Mouse (Mus musculus) heart, adult 8-10 months (tissue): Measurements from ENCODE around the gene Ank2. TPM values are rescaled to one million over a fixed set of nuclear protein-coding genes. Genes with fewer than 3 reads are reported as not detected.
A peak's percentile ranks its signal among the peaks of the same experiment; 100 is the strongest.

Experiments used
- DNase-seq: peaks from one replicate; pipeline ENCODE4 v3.0.0; 2022; ENCODE audit warnings: low spot score
- total RNA-seq, 4 experiments: library from RNA; stranded (reverse); gene quantifications; 2 replicates each; pipeline ENCODE4 v1.2.4; 2022

The Ank2 gene
- total RNA-seq, 4 experiments from 2014 or later, result 297 to 377 (median 334) TPM

DNA sequence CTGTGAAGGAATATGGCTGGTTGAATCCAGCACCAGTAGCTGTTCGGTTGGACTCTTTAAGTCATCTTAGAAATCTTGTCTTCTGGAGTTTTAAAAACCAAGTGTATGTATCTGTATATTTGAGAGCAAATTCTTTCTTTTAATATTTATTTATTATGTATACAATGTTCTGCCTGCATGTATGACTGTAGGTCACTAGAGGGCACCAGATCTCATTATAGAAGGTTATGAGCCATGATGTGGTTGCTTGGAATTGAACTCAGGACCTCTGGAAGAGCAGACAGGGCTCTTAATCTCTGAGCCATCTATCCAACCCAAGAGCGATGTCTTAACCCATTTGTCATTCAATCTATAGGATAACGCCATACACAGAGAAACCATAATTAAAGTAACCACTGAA lies 312.9 kb downstream of the Ank2 start:
- no peak for DNase-seq

GRCm38 (mm10) chr3:127183998-127184753 lies 315.0 kb downstream of the Ank2 start:
- no peak for DNase-seq

- no peak for DNase-seq
Observed at GRCm38 (mm10) chr3:127172697-127173096, 326.5 kb downstream of the Ank2 start.

- DNase-seq, result no peak
Observed at GRCm38 (mm10) chr3:127170246-127170645, 328.9 kb downstream of the Ank2 start.

DNA sequence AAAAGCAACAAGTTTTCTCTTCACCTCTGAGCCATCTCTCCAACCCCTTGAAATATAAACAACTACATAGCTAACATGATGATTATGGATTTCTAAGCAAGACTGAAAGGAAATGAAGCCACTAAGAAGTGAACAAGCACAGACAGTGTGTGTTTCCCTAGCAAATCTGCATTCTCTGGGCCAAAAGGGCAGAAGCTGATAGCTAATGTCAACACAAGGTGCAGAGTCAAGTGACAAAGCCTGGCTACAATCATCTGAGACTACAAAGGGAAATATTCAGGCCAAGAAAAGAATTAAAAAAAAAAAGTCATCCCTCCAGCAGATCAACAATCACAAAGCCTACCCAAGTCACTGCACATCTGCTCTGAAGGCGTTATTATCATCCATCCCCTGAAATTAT lies 330.0 kb downstream of the Ank2 start:
- DNase-seq, result no peak

DNA sequence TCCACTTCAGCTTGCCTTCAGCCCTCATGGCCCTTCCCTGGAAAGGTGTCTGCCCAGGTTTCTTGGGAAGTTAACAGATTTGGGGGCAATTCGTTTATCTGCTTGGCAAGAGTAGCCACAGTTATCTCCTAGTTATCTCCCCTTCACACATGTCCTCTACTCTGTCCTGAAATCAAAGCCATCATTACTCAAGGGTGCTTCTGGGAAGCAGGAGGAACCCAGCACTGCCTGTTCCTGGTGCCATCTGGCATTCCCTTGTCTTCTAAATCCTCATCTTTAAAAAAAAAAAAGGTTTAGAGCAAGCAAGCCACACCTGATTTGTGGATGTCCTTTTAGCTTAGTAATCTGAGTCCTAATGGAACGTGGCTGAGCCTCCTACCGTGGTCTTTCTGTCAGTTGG lies 335.4 kb downstream of the Ank2 start:
- no peak for DNase-seq

DNA sequence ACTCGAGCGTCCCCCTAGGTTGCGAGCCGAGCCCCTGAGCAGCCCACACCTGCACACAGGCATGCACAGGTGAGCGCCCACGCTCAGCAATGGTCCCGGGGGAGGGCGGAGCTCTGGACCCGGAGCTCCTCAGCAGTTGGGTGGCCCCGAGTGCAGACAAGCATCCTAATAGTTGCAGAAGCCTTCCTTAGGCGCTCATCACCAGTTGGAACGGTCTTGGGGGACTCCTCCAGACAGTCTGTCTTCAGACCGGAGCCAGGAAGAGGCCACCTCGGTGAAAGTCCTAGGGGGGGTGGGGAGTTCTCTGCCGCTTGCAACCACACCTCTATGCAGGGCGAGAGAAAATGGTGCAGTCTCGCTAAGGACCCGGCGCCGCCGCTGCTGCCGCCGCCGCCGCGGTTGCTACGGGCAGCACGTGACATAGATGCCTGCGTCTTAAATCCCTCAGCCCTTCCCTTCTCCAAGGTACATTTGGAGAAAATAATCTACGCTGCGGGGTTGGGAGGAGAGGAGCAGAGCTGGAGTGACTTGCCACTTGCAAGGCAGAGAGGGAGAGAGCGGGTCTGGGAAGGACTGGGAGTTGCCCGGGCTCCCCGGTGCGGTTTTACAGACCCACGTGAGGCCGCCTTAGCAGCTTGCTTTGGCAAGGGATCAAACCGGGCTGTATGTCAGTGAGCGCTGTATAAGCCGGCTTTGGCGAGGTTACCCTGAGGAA lies 337.0 kb downstream of the Ank2 start:
- DNase-seq, result peak; percentile 27

- no peak for DNase-seq
Observed at GRCm38 (mm10) chr3:127161085-127161837, 337.9 kb downstream of the Ank2 start.

GRCm38 (mm10) chr3:127157706-127158105 lies 341.4 kb downstream of the Ank2 start:
- no peak for DNase-seq

DNA sequence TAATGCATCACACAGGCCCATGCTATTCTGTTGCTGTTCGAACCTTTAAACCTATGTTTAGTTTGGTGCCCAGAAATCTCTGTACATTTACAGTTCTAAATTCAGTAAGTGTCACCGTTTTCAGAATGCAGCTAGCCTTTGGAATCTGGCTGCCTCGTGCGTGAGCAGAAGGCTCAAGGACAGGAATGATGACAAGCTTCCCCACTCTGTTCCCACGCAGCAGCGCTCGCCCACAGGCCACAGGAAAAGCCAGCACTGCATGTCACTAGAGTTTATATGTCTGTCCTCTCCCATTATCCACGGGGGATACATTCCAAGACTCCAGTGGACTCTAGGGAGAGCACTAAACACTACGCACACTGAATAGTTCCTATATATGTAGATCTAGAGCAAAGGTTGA lies 343.1 kb downstream of the Ank2 start:
- DNase-seq, result no peak

DNA sequence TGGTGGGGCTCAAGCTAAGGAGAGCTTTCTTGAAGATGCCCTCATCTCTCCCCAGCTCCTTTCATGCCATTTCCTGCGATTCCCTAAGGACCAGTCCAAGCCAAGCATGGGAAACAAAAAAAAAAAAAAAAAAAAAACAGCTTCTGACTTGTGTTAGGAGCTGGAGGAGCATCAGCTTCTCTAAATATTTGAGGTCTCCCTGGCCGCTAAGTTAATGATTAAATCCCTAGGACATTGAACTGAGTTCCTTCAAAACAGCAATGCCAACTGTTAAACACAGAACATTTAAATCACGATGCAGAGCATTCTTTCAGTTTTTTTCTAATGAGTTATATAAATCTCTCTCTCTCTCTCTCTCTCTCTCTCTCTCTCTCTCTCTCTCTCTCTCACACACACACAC lies 345.3 kb downstream of the Ank2 start:
- no peak for DNase-seq

GRCm38 (mm10) chr3:127153443-127153842 lies 345.7 kb downstream of the Ank2 start:
- no peak for DNase-seq

DNA sequence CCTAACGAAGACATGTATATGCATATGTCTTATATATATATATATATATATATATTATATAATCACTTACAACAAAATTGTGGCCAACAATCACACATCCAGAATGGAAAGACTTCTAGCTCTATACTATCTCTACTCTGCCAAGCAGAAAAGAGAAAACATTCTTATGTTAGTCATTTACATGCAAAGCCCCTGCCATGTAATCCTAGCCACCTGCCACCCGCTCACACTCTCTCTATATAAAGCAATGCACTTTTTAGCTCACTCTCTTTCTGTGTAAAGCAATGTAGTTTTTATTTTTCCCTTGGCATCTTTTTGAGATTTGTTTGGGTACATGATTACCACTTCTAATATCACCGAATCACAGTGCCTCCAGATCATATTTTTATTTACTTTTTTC lies 350.5 kb downstream of the Ank2 start:
- no peak for DNase-seq

DNA sequence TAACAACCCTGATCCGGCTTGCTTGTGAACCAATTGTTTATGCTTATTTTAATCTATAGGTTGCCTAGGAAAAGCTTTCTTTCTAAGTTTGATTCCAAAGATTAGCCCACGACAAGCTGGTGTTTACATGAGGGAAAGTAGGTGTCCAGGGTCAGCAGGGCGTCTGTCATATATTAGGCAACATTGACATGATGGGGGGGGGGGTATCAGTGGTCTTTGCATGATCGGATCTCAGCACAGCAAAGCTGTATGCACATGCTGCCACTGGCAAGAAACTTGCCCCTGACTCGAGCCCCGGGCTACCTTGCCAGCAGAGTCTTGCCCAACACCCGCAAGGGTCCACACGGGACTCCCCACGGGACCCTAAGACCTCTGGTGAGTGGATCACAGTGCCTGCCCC lies 358.6 kb downstream of the Ank2 start:
- DNase-seq, result no peak

DNA sequence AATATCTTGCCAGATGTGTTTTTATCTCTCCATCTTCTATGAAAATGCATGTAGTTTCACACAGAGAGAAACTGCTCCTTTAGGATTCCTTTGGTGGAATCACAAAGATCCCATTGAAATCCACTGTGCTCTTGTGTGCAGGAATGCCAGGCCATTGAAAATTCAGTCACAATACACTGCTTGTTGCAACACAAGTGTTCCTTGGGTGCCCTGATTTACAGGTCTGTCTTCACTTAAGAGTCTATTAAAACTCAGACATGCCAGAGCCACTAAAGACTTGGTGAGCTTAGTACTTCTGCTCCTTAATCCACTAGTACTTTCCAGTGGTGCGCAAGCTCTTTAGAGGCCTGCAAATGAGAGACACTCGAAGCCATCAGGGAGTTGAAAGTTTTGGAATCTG lies 359.5 kb downstream of the Ank2 start:
- DNase-seq, result no peak

GRCm38 (mm10) chr3:127137508-127137907 lies 361.6 kb downstream of the Ank2 start:
- no peak for DNase-seq

DNA sequence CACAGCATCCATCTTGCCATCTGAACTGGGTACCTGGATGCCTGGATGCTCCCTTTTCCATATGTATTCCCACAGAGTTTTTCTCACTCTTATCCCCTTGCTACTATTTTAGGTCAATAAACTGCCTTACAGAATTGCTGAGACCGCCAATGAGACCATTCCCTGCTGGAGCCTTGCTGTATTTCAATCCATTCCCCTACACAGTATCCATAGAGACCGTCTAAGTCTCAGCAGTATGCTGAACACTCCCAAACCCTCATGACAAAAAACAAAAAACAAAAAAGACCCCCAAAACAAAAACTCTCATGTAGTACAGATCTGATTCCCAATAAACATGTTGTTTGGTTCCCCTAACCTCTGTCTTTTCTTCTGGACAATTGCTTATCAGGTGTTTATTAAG lies 365.1 kb downstream of the Ank2 start:
- DNase-seq, result no peak

GRCm38 (mm10) chr3:127131048-127131447 lies 368.1 kb downstream of the Ank2 start:
- no peak for DNase-seq

DNA sequence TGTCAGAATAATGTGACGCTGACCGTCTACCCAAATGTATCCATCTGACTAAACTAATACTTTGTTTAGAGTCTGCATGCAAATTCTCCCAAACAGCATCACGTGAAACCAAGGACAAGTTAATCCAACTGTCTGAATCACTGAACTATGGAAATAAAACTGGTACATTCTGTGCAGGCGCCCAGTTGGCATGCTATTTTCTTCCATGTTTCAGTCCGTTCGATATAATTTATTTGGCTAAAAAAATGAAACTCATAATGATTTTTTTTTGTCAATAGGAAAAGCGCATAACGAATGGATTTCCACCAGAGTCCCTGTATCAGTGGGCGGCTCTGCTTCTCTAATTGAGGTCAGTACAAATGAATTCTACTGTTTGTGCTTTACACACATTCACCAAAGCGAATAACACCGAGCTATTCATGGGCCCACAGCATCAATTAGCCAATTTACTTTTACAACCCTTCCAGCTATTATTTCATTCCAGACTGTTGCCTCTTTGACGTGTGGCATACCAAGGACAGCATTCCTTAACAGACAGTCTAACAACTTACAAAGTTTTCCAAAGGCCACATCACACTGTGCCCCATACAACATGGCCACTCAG lies 368.9 kb downstream of the Ank2 start:
- no peak for DNase-seq

DNA sequence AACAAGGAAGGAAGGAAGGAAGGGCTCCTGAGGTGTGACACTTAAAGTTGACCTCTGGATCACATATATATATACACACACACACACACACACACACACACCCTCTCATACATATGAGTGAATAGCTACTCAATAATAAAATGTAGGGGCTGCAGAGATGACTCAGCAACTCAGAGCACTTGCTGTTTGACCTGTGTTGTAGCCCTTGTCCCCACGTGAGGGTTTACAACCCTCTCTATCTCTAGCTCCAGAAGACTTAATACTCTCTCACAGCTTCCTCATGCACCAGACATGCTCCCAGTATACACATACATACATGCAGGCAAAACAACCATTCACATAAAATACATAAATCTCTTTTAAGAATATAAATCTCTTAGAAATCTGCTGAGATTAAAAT lies 369.4 kb downstream of the Ank2 start:
- no peak for DNase-seq

GRCm38 (mm10) chr3:127127611-127128010 lies 371.5 kb downstream of the Ank2 start:
- DNase-seq, result no peak

DNA sequence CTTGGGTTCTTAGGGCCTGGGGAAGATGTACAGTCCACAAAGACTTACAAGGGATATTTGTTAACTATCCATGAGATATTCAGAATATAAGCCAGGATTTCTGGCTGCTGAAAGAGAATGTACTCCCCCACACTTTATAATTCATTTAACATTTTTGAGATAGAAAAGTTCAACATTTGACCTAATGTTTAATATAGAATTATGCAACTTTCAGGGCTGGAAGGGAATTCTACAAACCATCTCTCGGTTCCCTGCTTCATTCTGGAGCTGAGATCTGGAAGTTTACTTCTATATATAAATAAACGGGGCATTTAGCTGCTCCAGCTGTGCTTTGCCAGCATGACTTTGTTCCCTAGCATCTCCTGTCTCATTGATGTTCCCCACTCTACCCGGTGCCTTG lies 372.9 kb downstream of the Ank2 start:
- no peak for DNase-seq
